Mouse (Mus musculus) lung, postnatal 0 days (tissue): ENCODE data around the gene Hic2.

Experiments
- CTCF ChIP-seq: IDR thresholded peaks from 2 replicates; pipeline ENCODE4 v1.5.1; 2016; ENCODE audit warnings: antibody characterized with exemption, mild to moderate bottlenecking
- EP300 ChIP-seq: IDR thresholded peaks from 2 replicates; pipeline ENCODE4 v1.6.1; 2016; ENCODE audit warnings: antibody characterized with exemption, mild to moderate bottlenecking, control low read depth

DNA sequence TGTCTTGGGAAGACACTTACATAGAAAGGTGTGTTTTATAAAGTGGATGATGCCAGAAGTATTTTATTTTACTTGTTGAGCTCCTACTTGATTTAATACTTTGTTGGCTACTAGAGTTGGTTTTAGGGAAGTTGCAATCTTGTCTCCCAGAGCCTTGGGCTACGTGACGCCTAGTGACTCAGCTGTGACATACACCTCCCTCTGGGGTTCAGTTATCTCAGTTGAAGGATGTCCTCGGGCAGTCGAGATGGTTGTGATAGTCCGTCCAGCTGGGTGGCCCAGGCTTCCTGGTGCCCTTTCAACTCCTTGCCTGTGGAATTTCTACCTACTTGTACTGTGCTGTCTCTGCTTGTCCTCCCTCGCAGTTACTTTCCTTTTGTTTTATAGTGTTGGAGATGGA is 15.8 kb downstream of the Hic2 start:
- no peak for TF ChIP-seq EP300
- no peak for TF ChIP-seq CTCF
